ENCODE assay signal across 22 mouse cellular contexts in genomic region chr1:178542990-178543944, GRCm38 (mm10). TPM values are rescaled to one million over a fixed set of nuclear protein-coding genes. Genes with fewer than 3 reads are reported as not detected.
DNase-seq lines count a peak whose midpoint lies in the region; ATAC-seq lines count a peak whose summit lies in the region.
"Had no signal": no experiment of that assay in that cellular context is flagged by ENCODE, and none has a peak within 500 bp of the region (broad histone marks: within the 10 kb centered on the region; RNA-seq: fewer than 3 reads in every experiment).

No protein-coding gene starts in this region.

- H3K4me1 ChIP-seq in kidney, embryonic 14.5 days (ENCODE audit: control insufficient read depth, insufficient read depth, low read length) = peaks cover 24% of the 10 kb centered on the region
- peaks cover 4% of the 10 kb centered on the region; the same call in 1 of the 2 replicates for H3K4me1 ChIP-seq in midbrain, embryonic 15.5 days
- no peaks in the 10 kb centered on the region for H3K4me1 ChIP-seq in midbrain, embryonic 11.5 days (ENCODE audit: control insufficient read depth, insufficient read depth, low read length)
- peaks cover 18% of the 10 kb centered on the region for H3K4me1 ChIP-seq in limb, embryonic 11.5 days (ENCODE audit: control insufficient read depth, insufficient read depth, low read length)
- H3K4me1 ChIP-seq: forebrain, embryonic 12.5 days had no signal

- no peak overlapping the region for H3K9ac ChIP-seq in kidney, embryonic 14.5 days (ENCODE audit: low read depth, low read length)
- no peak overlapping the region for H3K9ac ChIP-seq in midbrain, embryonic 15.5 days
- no peak overlapping the region for H3K9ac ChIP-seq in midbrain, embryonic 11.5 days (ENCODE audit: low read length)
- 0 out of 2 replicates have a peak overlapping the region, but pooled peaks have one; percentile 4 for H3K9ac ChIP-seq in limb, embryonic 11.5 days (ENCODE audit: low read length)
- H3K9ac ChIP-seq: embryonic facial prominence, embryonic 13.5 days; forebrain, embryonic 12.5 days; heart, embryonic 15.5 days; hindbrain, embryonic 13.5 days had no signal

- H3K27ac ChIP-seq in kidney, embryonic 14.5 days (ENCODE audit: low read depth, low read length) = no peak overlapping the region
- H3K27ac ChIP-seq in midbrain, embryonic 15.5 days = no peak overlapping the region
- H3K27ac ChIP-seq in midbrain, embryonic 11.5 days (ENCODE audit: low read depth, low read length) = no peak overlapping the region
- no peak overlapping the region for H3K27ac ChIP-seq in limb, embryonic 11.5 days (replicated peaks; ENCODE audit: low read depth, low read length)
- H3K27ac ChIP-seq: embryonic facial prominence, embryonic 13.5 days; forebrain, embryonic 12.5 days; heart, adult 2 months; heart, embryonic 15.5 days; hindbrain, embryonic 13.5 days had no signal

- H3K4me2 ChIP-seq in kidney, embryonic 14.5 days (replicated peaks; ENCODE audit: low read depth, low read length) = no peak overlapping the region
- H3K4me2 ChIP-seq in midbrain, embryonic 15.5 days = no peak overlapping the region
- H3K4me2 ChIP-seq in midbrain, embryonic 11.5 days = no peak overlapping the region
- no peak overlapping the region for H3K4me2 ChIP-seq in limb, embryonic 11.5 days (ENCODE audit: low read depth, severe bottlenecking)
- H3K4me2 ChIP-seq: embryonic facial prominence, embryonic 13.5 days; forebrain, embryonic 12.5 days; heart, embryonic 11.5 days; heart, embryonic 15.5 days; hindbrain, embryonic 13.5 days had no signal

- DNase-seq in kidney, postnatal 4 days = no peak
- DNase-seq in midbrain, embryonic 11.5 days (ENCODE audit: low spot score, missing footprints) = no peak
- DNase-seq in limb, embryonic 11.5 days (ENCODE audit: low spot score) = no peak
- no peak for DNase-seq in adrenal gland, adult 8-10 months
- DNase-seq in layer of hippocampus, adult 11-12 months (ENCODE audit: low spot score) = no peak
- DNase-seq: adrenal gland, postnatal 10 days; cerebellum, adult 11 months; cerebellum, adult 8-10 months; cerebellum, postnatal 14 days; embryo, embryonic 11 days; gastrocnemius, postnatal 10 days; heart, adult 2 months; heart, postnatal 14 days had no signal

- H3K36me3 ChIP-seq in kidney, embryonic 14.5 days (ENCODE audit: control insufficient read depth, insufficient read depth, low read length) = peaks cover 3% of the 10 kb centered on the region; the same call in 1 of the 2 replicates
- H3K36me3 ChIP-seq in midbrain, embryonic 15.5 days (replicated peaks) = no peaks in the 10 kb centered on the region
- H3K36me3 ChIP-seq in midbrain, embryonic 11.5 days (ENCODE audit: control insufficient read depth, insufficient read depth, low read length) = no peaks in the 10 kb centered on the region; the same call in 1 of the 2 replicates
- H3K36me3 ChIP-seq in limb, embryonic 11.5 days (ENCODE audit: control insufficient read depth, insufficient read depth, low read length) = peaks cover 4% of the 10 kb centered on the region; the same call in 1 of the 2 replicates
- H3K36me3 ChIP-seq: forebrain, embryonic 12.5 days; G1E had no signal

- H3K4me3 ChIP-seq in kidney, embryonic 14.5 days (ENCODE audit: low read length) = no peak overlapping the region
- no peak overlapping the region for H3K4me3 ChIP-seq in midbrain, embryonic 15.5 days
- H3K4me3 ChIP-seq in midbrain, embryonic 11.5 days (ENCODE audit: low read depth, low read length) = no peak overlapping the region
- no peak overlapping the region for H3K4me3 ChIP-seq in limb, embryonic 11.5 days (ENCODE audit: low read depth, low read length)
- H3K4me3 ChIP-seq: embryonic facial prominence, embryonic 13.5 days; forebrain, embryonic 12.5 days; heart, adult 2 months; heart, embryonic 15.5 days; hindbrain, embryonic 13.5 days had no signal

- no peaks in the 10 kb centered on the region for H3K9me3 ChIP-seq in kidney, embryonic 14.5 days (ENCODE audit: control insufficient read depth, low read length)
- no peaks in the 10 kb centered on the region for H3K9me3 ChIP-seq in midbrain, embryonic 15.5 days
- H3K9me3 ChIP-seq in midbrain, embryonic 11.5 days (ENCODE audit: control insufficient read depth, low read length) = no peaks in the 10 kb centered on the region
- no peaks in the 10 kb centered on the region; the same call in 1 of the 2 replicates for H3K9me3 ChIP-seq in limb, embryonic 11.5 days (ENCODE audit: control insufficient read depth, low read length)
- H3K9me3 ChIP-seq: embryonic facial prominence, embryonic 13.5 days; forebrain, embryonic 12.5 days; heart, embryonic 15.5 days; hindbrain, embryonic 13.5 days had no signal

- WGBS in kidney, embryonic 14.5 days = 21% methylated on average over 8 of the region's 8 CpGs
- WGBS in midbrain, embryonic 15.5 days = 90% methylated on average over 8 of the region's 8 CpGs
- WGBS in midbrain, embryonic 11.5 days = 89% methylated on average over 8 of the region's 8 CpGs
- WGBS in limb, embryonic 11.5 days = 39% methylated on average over 8 of the region's 8 CpGs

- no peaks in the 10 kb centered on the region for H3K27me3 ChIP-seq in kidney, embryonic 14.5 days (ENCODE audit: control insufficient read depth, insufficient read depth, low read length)
- no peaks in the 10 kb centered on the region for H3K27me3 ChIP-seq in midbrain, embryonic 15.5 days (replicated peaks)
- no peaks in the 10 kb centered on the region for H3K27me3 ChIP-seq in midbrain, embryonic 11.5 days (ENCODE audit: control insufficient read depth, insufficient read depth, low read length)
- no peaks in the 10 kb centered on the region for H3K27me3 ChIP-seq in limb, embryonic 11.5 days (ENCODE audit: control insufficient read depth, insufficient read depth, low read length)
- H3K27me3 ChIP-seq: embryonic facial prominence, embryonic 13.5 days; forebrain, embryonic 12.5 days; heart, embryonic 15.5 days; hindbrain, embryonic 13.5 days had no signal

- peak; percentile 85 for ATAC-seq in kidney, embryonic 14.5 days (ENCODE audit: low FRiP score, low TSS enrichment)
- 0 out of 2 replicates have a peak, but pooled peaks have one; percentile 50 for ATAC-seq in midbrain, embryonic 15.5 days (replicated peaks)
- no peak for ATAC-seq in midbrain, embryonic 11.5 days (ENCODE audit: low FRiP score)
- peak; percentile 46 for ATAC-seq in limb, embryonic 11.5 days (ENCODE audit: insufficient number of reproducible peaks, low FRiP score, low TSS enrichment, low read depth)
- ATAC-seq: forebrain, embryonic 16.5 days had no signal

RNA-seq across cellular contexts. Expression of gene Kif26b, which starts 14.3 kb away (rescaled TPM):
- 14.8 and 22.9 TPM in 2 replicates for polyA plus RNA-seq in kidney, embryonic 14.5 days (2014; fragmentation: Nextera tagmentation; extraction: Ambion mirVana)
- 9.7 and 10.0 TPM in 2 replicates for polyA plus RNA-seq in midbrain, embryonic 15.5 days (2015; fragmentation: Nextera tagmentation; extraction: Ambion mirVana)
- 3.3 and 3.8 TPM in 2 replicates for polyA plus RNA-seq in midbrain, embryonic 11.5 days (2014; fragmentation: Nextera tagmentation; extraction: Ambion mirVana)
- polyA plus RNA-seq in limb, embryonic 11.5 days (2014; fragmentation: Nextera tagmentation; extraction: Ambion mirVana) = 23.7 and 29.7 TPM in 2 replicates
- 1 to 10 TPM; 1.9 to 4.6 (median 2.4) TPM for total RNA-seq in adrenal gland, adult 8-10 months (2022)
